ENCODE assay signal across 8 mouse cellular contexts in genomic region chr15:98107703-98108296, GRCm38 (mm10). TPM values are rescaled to one million over a fixed set of nuclear protein-coding genes. Genes with fewer than 3 reads are reported as not detected.
DNase-seq lines count a peak whose midpoint lies in the region; ATAC-seq and TF ChIP-seq lines count a peak whose summit lies in the region.

No protein-coding gene starts in this region.

- WGBS in embryonic facial prominence, embryonic 13.5 days, result 37% methylated on average over 11 of the region's 11 CpGs
- WGBS in intestine, embryonic 16.5 days, result 30% methylated on average over 11 of the region's 11 CpGs
- WGBS in neural tube, embryonic 14.5 days, result 44% methylated on average over 11 of the region's 11 CpGs

- peaks cover 13% of the 10 kb centered on the region for H3K36me3 ChIP-seq in embryonic facial prominence, embryonic 13.5 days
- no peaks in the 10 kb centered on the region for H3K36me3 ChIP-seq in intestine, embryonic 16.5 days (ENCODE audit: control insufficient read depth, insufficient read depth, low read length)
- H3K36me3 ChIP-seq in neural tube, embryonic 14.5 days (ENCODE audit: control insufficient read depth, insufficient read depth, low read length), result no peaks in the 10 kb centered on the region

- peaks cover 25% of the 10 kb centered on the region for H3K4me1 ChIP-seq in embryonic facial prominence, embryonic 13.5 days
- peaks cover 14% of the 10 kb centered on the region for H3K4me1 ChIP-seq in intestine, embryonic 16.5 days (ENCODE audit: control insufficient read depth, insufficient read depth, low read length)
- H3K4me1 ChIP-seq in neural tube, embryonic 14.5 days (ENCODE audit: control insufficient read depth, insufficient read depth, low read length), result peaks cover 6% of the 10 kb centered on the region

- peak overlapping the region; percentile 94 for H3K4me3 ChIP-seq in layer of hippocampus, adult 2 months
- H3K4me3 ChIP-seq in embryonic facial prominence, embryonic 13.5 days, result peak overlapping the region; percentile 70
- peak overlapping the region; percentile 65 for H3K4me3 ChIP-seq in intestine, embryonic 16.5 days (ENCODE audit: low read length)
- peak overlapping the region; percentile 54 for H3K4me3 ChIP-seq in neural tube, embryonic 14.5 days (ENCODE audit: low read depth, low read length)

- TF ChIP-seq CTCF in layer of hippocampus, adult 2 months (conservative IDR thresholded peaks at IDR 0.05), result no peak

- no peak for ATAC-seq in embryonic facial prominence, embryonic 13.5 days (ENCODE audit: insufficient number of reproducible peaks, insufficient read depth, low FRiP score, low TSS enrichment, low read depth)
- peak; percentile 13; the same call in 1 of the 2 replicates for ATAC-seq in intestine, embryonic 16.5 days
- no peak for ATAC-seq in neural tube, embryonic 14.5 days (ENCODE audit: low read depth)

- H3K9ac ChIP-seq in embryonic facial prominence, embryonic 13.5 days, result peak overlapping the region; percentile 88
- peak overlapping the region; percentile 84 for H3K9ac ChIP-seq in intestine, embryonic 16.5 days (ENCODE audit: low read depth, low read length)
- H3K9ac ChIP-seq in neural tube, embryonic 14.5 days (replicated peaks; ENCODE audit: low read depth, low read length), result peak overlapping the region; percentile 74

- no peak for DNase-seq in layer of hippocampus, adult 2 months (ENCODE audit: low spot score in 2 of 2)
- no peak for DNase-seq in layer of hippocampus, adult 8-10 months (ENCODE audit: low spot score in 2 of 2)
- no peak for DNase-seq in adrenal gland, postnatal 4 days (ENCODE audit: low spot score in 2 of 2)
- DNase-seq in ovary, adult 18-20 months (ENCODE audit: low spot score), result no peak
- DNase-seq in gastrocnemius, adult 18-20 months (ENCODE audit: low spot score), result no peak

- H3K4me2 ChIP-seq in embryonic facial prominence, embryonic 13.5 days, result peak overlapping the region; percentile 79
- peak overlapping the region; percentile 81 for H3K4me2 ChIP-seq in intestine, embryonic 16.5 days (ENCODE audit: low read depth, low read length)
- peak overlapping the region; percentile 51 for H3K4me2 ChIP-seq in neural tube, embryonic 14.5 days (ENCODE audit: low read depth, low read length)

- H3K27ac ChIP-seq in layer of hippocampus, adult 2 months, result peak overlapping the region; percentile 98
- peak overlapping the region; percentile 87; the same call in 1 of the 2 replicates for H3K27ac ChIP-seq in embryonic facial prominence, embryonic 13.5 days
- peak overlapping the region; percentile 70 for H3K27ac ChIP-seq in intestine, embryonic 16.5 days (ENCODE audit: low read length)
- H3K27ac ChIP-seq in neural tube, embryonic 14.5 days (ENCODE audit: low read depth, low read length), result peak overlapping the region; percentile 74

- H3K9me3 ChIP-seq in embryonic facial prominence, embryonic 13.5 days, result no peaks in the 10 kb centered on the region
- H3K9me3 ChIP-seq in intestine, embryonic 16.5 days (ENCODE audit: control insufficient read depth, low read length), result no peaks in the 10 kb centered on the region
- H3K9me3 ChIP-seq in neural tube, embryonic 14.5 days (ENCODE audit: control insufficient read depth, low read length), result no peaks in the 10 kb centered on the region

- H3K27me3 ChIP-seq in embryonic facial prominence, embryonic 13.5 days, result no peaks in the 10 kb centered on the region
- H3K27me3 ChIP-seq in intestine, embryonic 16.5 days (replicated peaks; ENCODE audit: control insufficient read depth, insufficient read depth, low read length), result no peaks in the 10 kb centered on the region
- no peaks in the 10 kb centered on the region for H3K27me3 ChIP-seq in neural tube, embryonic 14.5 days (ENCODE audit: control insufficient read depth, insufficient read depth, low read length)

RNA-seq across cellular contexts. Expression of gene Senp1, which starts 14.3 kb away (rescaled TPM):
- total RNA-seq in layer of hippocampus, adult 2 months (2021), result 10 to 100 TPM; 12.7 to 13.5 TPM
- 10 to 100 TPM; 13.8 to 16.1 (median 14.9) TPM for total RNA-seq in layer of hippocampus, adult 8-10 months (2022)
- 36.5 and 42.1 TPM in 2 replicates for polyA plus RNA-seq in embryonic facial prominence, embryonic 13.5 days (2015; fragmentation: Nextera tagmentation; extraction: Ambion mirVana)
- polyA plus RNA-seq in intestine, embryonic 16.5 days (2015; fragmentation: Nextera tagmentation; extraction: Ambion mirVana), result 18.0 and 20.2 TPM in 2 replicates
- 22.1 and 25.1 TPM in 2 replicates for polyA plus RNA-seq in neural tube, embryonic 14.5 days (2014; fragmentation: Nextera tagmentation; extraction: Ambion mirVana)
- total RNA-seq in adrenal gland, postnatal 4 days (2021), result 10 to 100 TPM; 26.0 to 28.8 TPM
- total RNA-seq in gastrocnemius, adult 18-20 months (2021), result 1 to 10 TPM; 6.1 to 6.3 TPM

RNA-seq across cellular contexts. Expression of gene Pfkm, which starts 15.4 kb away (rescaled TPM):
- total RNA-seq in layer of hippocampus, adult 2 months (2021), result 100 to 1,000 TPM; 333 to 349 TPM
- total RNA-seq in layer of hippocampus, adult 8-10 months (2022), result 100 to 1,000 TPM; 332 to 357 (median 349) TPM
- polyA plus RNA-seq in embryonic facial prominence, embryonic 13.5 days (2015; fragmentation: Nextera tagmentation; extraction: Ambion mirVana), result 43.0 and 47.0 TPM in 2 replicates
- polyA plus RNA-seq in intestine, embryonic 16.5 days (2015; fragmentation: Nextera tagmentation; extraction: Ambion mirVana), result 30.5 and 31.7 TPM in 2 replicates
- polyA plus RNA-seq in neural tube, embryonic 14.5 days (2014; fragmentation: Nextera tagmentation; extraction: Ambion mirVana), result 79.8 and 81.8 TPM in 2 replicates
- total RNA-seq in adrenal gland, postnatal 4 days (2021), result 10 to 100 TPM; 76.5 to 88.7 TPM
- 1,000 to 10,000 TPM; 2,870 to 2,899 TPM for total RNA-seq in gastrocnemius, adult 18-20 months (2021)

RNA-seq across cellular contexts. Expression of gene Asb8, which starts 57.6 kb away (rescaled TPM):
- total RNA-seq in layer of hippocampus, adult 2 months (2021), result 10 to 100 TPM; 51.8 to 55.1 TPM
- 10 to 100 TPM; 50.7 to 55.0 (median 54.3) TPM for total RNA-seq in layer of hippocampus, adult 8-10 months (2022)
- 49.2 and 55.3 TPM in 2 replicates for polyA plus RNA-seq in embryonic facial prominence, embryonic 13.5 days (2015; fragmentation: Nextera tagmentation; extraction: Ambion mirVana)
- 52.7 and 54.9 TPM in 2 replicates for polyA plus RNA-seq in intestine, embryonic 16.5 days (2015; fragmentation: Nextera tagmentation; extraction: Ambion mirVana)
- polyA plus RNA-seq in neural tube, embryonic 14.5 days (2014; fragmentation: Nextera tagmentation; extraction: Ambion mirVana), result 66.7 and 74.0 TPM in 2 replicates
- 10 to 100 TPM; 48.6 to 50.3 TPM for total RNA-seq in adrenal gland, postnatal 4 days (2021)
- 100 to 1,000 TPM; 113 to 114 TPM for total RNA-seq in gastrocnemius, adult 18-20 months (2021)

RNA-seq across cellular contexts. Expression of gene Ccdc184, which starts 59.2 kb away (rescaled TPM):
- total RNA-seq in layer of hippocampus, adult 2 months (2021), result 10 to 100 TPM; 10.6 to 10.9 TPM
- total RNA-seq in layer of hippocampus, adult 8-10 months (2022), result 10 to 100 TPM in 3 of 4 experiments, 1 to 10 TPM in 1; 9.8 to 11.9 (median 10.6) TPM
- polyA plus RNA-seq in embryonic facial prominence, embryonic 13.5 days (2015; fragmentation: Nextera tagmentation; extraction: Ambion mirVana), result 1.1 and 1.9 TPM in 2 replicates
- 1.4 and 1.7 TPM in 2 replicates for polyA plus RNA-seq in intestine, embryonic 16.5 days (2015; fragmentation: Nextera tagmentation; extraction: Ambion mirVana)
- 85.9 and 117 TPM in 2 replicates for polyA plus RNA-seq in neural tube, embryonic 14.5 days (2014; fragmentation: Nextera tagmentation; extraction: Ambion mirVana)
- 1 to 10 TPM; 2.0 TPM for total RNA-seq in adrenal gland, postnatal 4 days (2021)
- total RNA-seq in gastrocnemius, adult 18-20 months (2021), result not detected

Comparison
In these comparisons a context has a peak if more than half of its experiments do, and no peak if none do; other contexts are left out.
1. RNA of gene Pfkm, which starts 15.4 kb away (total RNA-seq): 2,870 to 2,899 TPM in gastrocnemius, adult 18-20 months; 332 to 357 TPM in layer of hippocampus, adult 8-10 months, 333 to 349 TPM in layer of hippocampus, adult 2 months and 76.5 to 88.7 TPM in adrenal gland, postnatal 4 days; every median in the first group is over 4 times any median in the second.
2. Peak in every context shown above with its lines, with median percentiles within 50 percentile points of each other: H3K27ac ChIP-seq, H3K4me3 ChIP-seq, H3K4me2 ChIP-seq and H3K9ac ChIP-seq.